Mouse (Mus musculus): Measurements from ENCODE around the gene Olfr313. TPM values are rescaled to one million over a fixed set of nuclear protein-coding genes. Genes with fewer than 3 reads are reported as not detected.
A peak's percentile ranks its signal among the peaks of the same experiment; 100 is the strongest.
"Not testable (repeated sequence)": the region's sequence is repeated elsewhere in the genome, so short reads cannot be mapped to it uniquely, and the experiment has no call there.

The Olfr313 gene
- polyA plus RNA-seq, 1 experiment from 2014 or later = not detected

GRCm38 (mm10) chr11:58795856-58796255, 18.9 kb upstream of the Olfr313 start:
- Histone ChIP-seq H3K9me3 (ENCODE audit: control insufficient read depth, low read length) (no peaks in the 10 kb centered on the region), H3K36me3 (ENCODE audit: control insufficient read depth, insufficient read depth, low read length) (no peaks in the 10 kb centered on the region), H3K4me1 (ENCODE audit: control insufficient read depth, insufficient read depth, low read length) (no peaks in the 10 kb centered on the region), H3K27me3 (ENCODE audit: control insufficient read depth, insufficient read depth, low read length) (no peaks in the 10 kb centered on the region), H3K9ac (ENCODE audit: low read length) (no peak overlapping the region), H3K4me3 (ENCODE audit: low read depth, low read length) (no peak overlapping the region), H3K4me2 (ENCODE audit: low read depth, severe bottlenecking) (no peak overlapping the region), H3K27ac (replicated peaks; ENCODE audit: low read depth, low read length) (no peak overlapping the region)
- no peak for DNase-seq (ENCODE audit: low spot score)
- 93% methylated on average over 2 of the region's 2 CpGs for WGBS
- no peak for ATAC-seq (ENCODE audit: insufficient number of reproducible peaks, low FRiP score, low TSS enrichment, low read depth)

GRCm38 (mm10) chr11:58796850-58797249, 17.9 kb upstream of the Olfr313 start:
- H3K27ac ChIP-seq (replicated peaks; ENCODE audit: low read depth, low read length) = no peak overlapping the region
- H3K9me3 ChIP-seq (ENCODE audit: control insufficient read depth, low read length) = no peaks in the 10 kb centered on the region
- no peak overlapping the region for H3K4me2 ChIP-seq (ENCODE audit: low read depth, severe bottlenecking)
- DNase-seq (ENCODE audit: low spot score) = no peak
- no peaks in the 10 kb centered on the region for H3K27me3 ChIP-seq (ENCODE audit: control insufficient read depth, insufficient read depth, low read length)
- ATAC-seq (ENCODE audit: insufficient number of reproducible peaks, low FRiP score, low TSS enrichment, low read depth) = no peak
- H3K4me3 ChIP-seq (ENCODE audit: low read depth, low read length) = no peak overlapping the region
- no peak overlapping the region for H3K9ac ChIP-seq (ENCODE audit: low read length)
- H3K36me3 ChIP-seq (ENCODE audit: control insufficient read depth, insufficient read depth, low read length) = no peaks in the 10 kb centered on the region
- WGBS = 84% methylated on average over 7 of the region's 7 CpGs
- no peaks in the 10 kb centered on the region for H3K4me1 ChIP-seq (ENCODE audit: control insufficient read depth, insufficient read depth, low read length)

- Histone ChIP-seq H3K27me3 (ENCODE audit: control insufficient read depth, insufficient read depth, low read length) (no peaks in the 10 kb centered on the region), H3K9ac (ENCODE audit: low read length) (no peak overlapping the region), H3K4me2 (ENCODE audit: low read depth, severe bottlenecking) (no peak overlapping the region), H3K27ac (replicated peaks; ENCODE audit: low read depth, low read length) (no peak overlapping the region), H3K4me1 (ENCODE audit: control insufficient read depth, insufficient read depth, low read length) (no peaks in the 10 kb centered on the region), H3K9me3 (ENCODE audit: control insufficient read depth, low read length) (no peaks in the 10 kb centered on the region), H3K36me3 (ENCODE audit: control insufficient read depth, insufficient read depth, low read length) (no peaks in the 10 kb centered on the region), H3K4me3 (ENCODE audit: low read depth, low read length) (no peak overlapping the region)
- 81% methylated on average over 5 of the region's 5 CpGs for WGBS
- ATAC-seq (ENCODE audit: insufficient number of reproducible peaks, low FRiP score, low TSS enrichment, low read depth) (no peak), DNase-seq (ENCODE audit: low spot score) (no peak)
Measured at GRCm38 (mm10) chr11:58799747-58800146, 15.1 kb upstream of the Olfr313 start.

- no peak within 1 kb of the TSS for H3K4me3 ChIP-seq (ENCODE audit: low read depth, low read length)
- no peaks in the 10 kb centered on the region for H3K4me1 ChIP-seq (ENCODE audit: control insufficient read depth, insufficient read depth, low read length)
- no peak for ATAC-seq (ENCODE audit: insufficient number of reproducible peaks, low FRiP score, low TSS enrichment, low read depth)
- no peak within 1 kb of the TSS for H3K9ac ChIP-seq (ENCODE audit: low read length)
- no peaks in the 10 kb centered on the region for H3K27me3 ChIP-seq (ENCODE audit: control insufficient read depth, insufficient read depth, low read length)
- no peaks in the 10 kb centered on the region for H3K36me3 ChIP-seq (ENCODE audit: control insufficient read depth, insufficient read depth, low read length)
- 46% methylated on average over 14 of the region's 14 CpGs for WGBS
- H3K9me3 ChIP-seq (ENCODE audit: control insufficient read depth, low read length) = no peaks in the 10 kb centered on the region
- no peak within 1 kb of the TSS for H3K27ac ChIP-seq (replicated peaks; ENCODE audit: low read depth, low read length)
- peak; percentile 24 for DNase-seq (ENCODE audit: low spot score)
- H3K4me2 ChIP-seq (ENCODE audit: low read depth, severe bottlenecking) = no peak within 1 kb of the TSS
Measured at GRCm38 (mm10) chr11:58801558-58802228, 13.1 kb upstream of the Olfr313 start, which contains the start of gene Fam183b. TSS of gene Fam183b (minus strand) at chr11:58801960.

GRCm38 (mm10) chr11:58803871-58804270, 10.9 kb upstream of the Olfr313 start:
- no peaks in the 10 kb centered on the region for H3K36me3 ChIP-seq (ENCODE audit: control insufficient read depth, insufficient read depth, low read length)
- no peaks in the 10 kb centered on the region for H3K4me1 ChIP-seq (ENCODE audit: control insufficient read depth, insufficient read depth, low read length)
- H3K4me3 ChIP-seq (ENCODE audit: low read depth, low read length) = no peak overlapping the region
- no peaks in the 10 kb centered on the region for H3K27me3 ChIP-seq (ENCODE audit: control insufficient read depth, insufficient read depth, low read length)
- DNase-seq (ENCODE audit: low spot score) (no peak), ATAC-seq (ENCODE audit: insufficient number of reproducible peaks, low FRiP score, low TSS enrichment, low read depth) (no peak)
- H3K9ac ChIP-seq (ENCODE audit: low read length) = no peak overlapping the region
- H3K4me2 ChIP-seq (ENCODE audit: low read depth, severe bottlenecking) = no peak overlapping the region
- no peak overlapping the region for H3K27ac ChIP-seq (replicated peaks; ENCODE audit: low read depth, low read length)
- no peaks in the 10 kb centered on the region for H3K9me3 ChIP-seq (ENCODE audit: control insufficient read depth, low read length)
- WGBS = 63% methylated on average over 4 of the region's 4 CpGs

- no peak overlapping the region for H3K27ac ChIP-seq (replicated peaks; ENCODE audit: low read depth, low read length)
- H3K9me3 ChIP-seq (ENCODE audit: control insufficient read depth, low read length) = no peaks in the 10 kb centered on the region
- 75% methylated on average over 2 of the region's 2 CpGs for WGBS
- H3K9ac ChIP-seq (ENCODE audit: low read length) = no peak overlapping the region
- H3K36me3 ChIP-seq (ENCODE audit: control insufficient read depth, insufficient read depth, low read length) = no peaks in the 10 kb centered on the region
- no peak for DNase-seq (ENCODE audit: low spot score)
- no peak for ATAC-seq (ENCODE audit: insufficient number of reproducible peaks, low FRiP score, low TSS enrichment, low read depth)
- H3K4me2 ChIP-seq (ENCODE audit: low read depth, severe bottlenecking) = no peak overlapping the region
- no peaks in the 10 kb centered on the region for H3K4me1 ChIP-seq (ENCODE audit: control insufficient read depth, insufficient read depth, low read length)
- no peaks in the 10 kb centered on the region for H3K27me3 ChIP-seq (ENCODE audit: control insufficient read depth, insufficient read depth, low read length)
- H3K4me3 ChIP-seq (ENCODE audit: low read depth, low read length) = no peak overlapping the region
Measured at GRCm38 (mm10) chr11:58804393-58804792, 10.4 kb upstream of the Olfr313 start.

- Histone ChIP-seq H3K27ac (replicated peaks; ENCODE audit: low read depth, low read length) (no peak overlapping the region), H3K4me2 (ENCODE audit: low read depth, severe bottlenecking) (no peak overlapping the region), H3K9me3 (ENCODE audit: control insufficient read depth, low read length) (no peaks in the 10 kb centered on the region), H3K9ac (ENCODE audit: low read length) (no peak overlapping the region), H3K36me3 (ENCODE audit: control insufficient read depth, insufficient read depth, low read length) (no peaks in the 10 kb centered on the region), H3K27me3 (ENCODE audit: control insufficient read depth, insufficient read depth, low read length) (no peaks in the 10 kb centered on the region), H3K4me1 (ENCODE audit: control insufficient read depth, insufficient read depth, low read length) (no peaks in the 10 kb centered on the region), H3K4me3 (ENCODE audit: low read depth, low read length) (no peak overlapping the region)
- 11% methylated on average over 1 of the region's 1 CpGs for WGBS
- DNase-seq (ENCODE audit: low spot score) = no peak
- no peak for ATAC-seq (ENCODE audit: insufficient number of reproducible peaks, low FRiP score, low TSS enrichment, low read depth)
Measured at GRCm38 (mm10) chr11:58812001-58812400, 2.8 kb upstream of the Olfr313 start.

GRCm38 (mm10) chr11:58815676-58816075, 876 bp downstream of the Olfr313 start:
- no peak overlapping the region for H3K9ac ChIP-seq (ENCODE audit: low read length)
- H3K4me2 ChIP-seq (ENCODE audit: low read depth, severe bottlenecking) = no peak overlapping the region
- no peaks in the 10 kb centered on the region for H3K4me1 ChIP-seq (ENCODE audit: control insufficient read depth, insufficient read depth, low read length)
- WGBS = 70% methylated on average over 1 of the region's 1 CpGs
- H3K27me3 ChIP-seq (ENCODE audit: control insufficient read depth, insufficient read depth, low read length) = no peaks in the 10 kb centered on the region
- H3K36me3 ChIP-seq (ENCODE audit: control insufficient read depth, insufficient read depth, low read length) = no peaks in the 10 kb centered on the region
- DNase-seq (ENCODE audit: low spot score) (no peak), ATAC-seq (ENCODE audit: insufficient number of reproducible peaks, low FRiP score, low TSS enrichment, low read depth) (no peak)
- H3K9me3 ChIP-seq (ENCODE audit: control insufficient read depth, low read length) = no peaks in the 10 kb centered on the region
- no peak overlapping the region for H3K27ac ChIP-seq (replicated peaks; ENCODE audit: low read depth, low read length)
- no peak overlapping the region for H3K4me3 ChIP-seq (ENCODE audit: low read depth, low read length)

- H3K27ac ChIP-seq (replicated peaks; ENCODE audit: low read depth, low read length); H3K36me3 ChIP-seq (ENCODE audit: control insufficient read depth, insufficient read depth, low read length); H3K9ac ChIP-seq (ENCODE audit: low read length); H3K4me2 ChIP-seq (ENCODE audit: low read depth, severe bottlenecking); H3K4me3 ChIP-seq (ENCODE audit: low read depth, low read length); DNase-seq (ENCODE audit: low spot score); H3K9me3 ChIP-seq (ENCODE audit: control insufficient read depth, low read length); ATAC-seq (ENCODE audit: insufficient number of reproducible peaks, low FRiP score, low TSS enrichment, low read depth); H3K4me1 ChIP-seq (ENCODE audit: control insufficient read depth, insufficient read depth, low read length); H3K27me3 ChIP-seq (ENCODE audit: control insufficient read depth, insufficient read depth, low read length): not testable (repeated sequence)
Measured at GRCm38 (mm10) chr11:58828937-58829336, 14.1 kb downstream of the Olfr313 start, which contains the start of gene Olfr312. TSS of gene Olfr312 (plus strand) at chr11:58829237.

All from limb, embryonic 11.5 days (tissue).